Mouse (Mus musculus): ENCODE data around the gene Cyld.
"Not testable (repeated sequence)": the region's sequence is repeated elsewhere in the genome, so short reads cannot be mapped to it uniquely, and the experiment has no call there.

Gene Cyld

GRCm38 (mm10) chr8:88696721-88697641 is at the start of gene Cyld:
Gene Cyld (plus strand): TSS chr8:88697028.
- DNase-seq = peak; percentile 99

GRCm38 (mm10) chr8:88648322-88648721 is 48.5 kb upstream of the Cyld start:
- no peak for DNase-seq

GRCm38 (mm10) chr8:88650016-88650708 is 46.7 kb upstream of the Cyld start:
- no peak for DNase-seq

- DNase-seq = not testable (repeated sequence)
These were observed 45.7 kb upstream of the Cyld start for GRCm38 (mm10) chr8:88651122-88651521.

GRCm38 (mm10) chr8:88655334-88655733 is 41.5 kb upstream of the Cyld start:
- no peak for DNase-seq

GRCm38 (mm10) chr8:88659873-88660272 is 37.0 kb upstream of the Cyld start:
- no peak for DNase-seq

GRCm38 (mm10) chr8:88662401-88662821 is 34.4 kb upstream of the Cyld start:
- DNase-seq = no peak

- DNase-seq = no peak
These were observed 32.7 kb upstream of the Cyld start for GRCm38 (mm10) chr8:88664121-88664520.

- DNase-seq = peak; percentile 74
These were observed 31.9 kb upstream of the Cyld start for GRCm38 (mm10) chr8:88664947-88665346.

- no peak for DNase-seq
These were observed 30.4 kb upstream of the Cyld start for GRCm38 (mm10) chr8:88666435-88666834.

- DNase-seq = no peak
These were observed 28.3 kb upstream of the Cyld start for GRCm38 (mm10) chr8:88668400-88669086.

- DNase-seq = no peak
These were observed 26.0 kb upstream of the Cyld start for GRCm38 (mm10) chr8:88670782-88671181.

GRCm38 (mm10) chr8:88671575-88671974 is 25.3 kb upstream of the Cyld start:
- no peak for DNase-seq

GRCm38 (mm10) chr8:88673859-88674258 is 23.0 kb upstream of the Cyld start:
- no peak for DNase-seq

- DNase-seq = no peak
These were observed 21.3 kb upstream of the Cyld start for GRCm38 (mm10) chr8:88675372-88676165.

GRCm38 (mm10) chr8:88677071-88677470 is 19.8 kb upstream of the Cyld start:
- DNase-seq = no peak

- no peak for DNase-seq
These were observed 16.3 kb upstream of the Cyld start for GRCm38 (mm10) chr8:88680566-88680965.

- no peak for DNase-seq
These were observed 15.8 kb upstream of the Cyld start for GRCm38 (mm10) chr8:88681046-88681445.

- no peak for DNase-seq
These were observed 13.1 kb upstream of the Cyld start for GRCm38 (mm10) chr8:88683656-88684289.

- DNase-seq = no peak
These were observed 10.5 kb upstream of the Cyld start for GRCm38 (mm10) chr8:88686226-88686905.

GRCm38 (mm10) chr8:88686906-88687235 is 10.0 kb upstream of the Cyld start:
- DNase-seq = no peak

GRCm38 (mm10) chr8:88689151-88689550 is 7.7 kb upstream of the Cyld start:
- DNase-seq = no peak

Measured in cerebellum, adult 9-11 months (tissue).